Mouse (Mus musculus) embryonic facial prominence, embryonic 10.5 days (tissue): ENCODE measurements at regions not wholly inside any gene's neighbourhood (a gene's known extent, or its start where the extent isn't known, plus 50 kb on each side); places are given as distances from the start of the nearest gene placed in this dataset.

Experiments used
- DNase-seq: peaks from one replicate; pipeline ENCODE4 v3.0.0-alpha.2; 2017; ENCODE audit warnings: low spot score
- H3K27ac ChIP-seq: fragments of 300-500 bp; sonication (generic); replicated peaks from 2 replicates; pipeline ENCODE4 v1.5.1; 2016; ENCODE audit warnings: mild to moderate bottlenecking
- H3K27me3 ChIP-seq: fragments of 300-500 bp; sonication (generic); replicated peaks from 2 replicates; pipeline ENCODE4 v1.6.1; 2016; ENCODE audit warnings: low read depth, mild to moderate bottlenecking; ENCODE audit not compliant: poor library complexity, severe bottlenecking
- H3K36me3 ChIP-seq: fragments of 300-500 bp; sonication (generic); replicated peaks from 2 replicates; pipeline ENCODE4 v1.6.1; 2016; ENCODE audit warnings: mild to moderate bottlenecking, moderate library complexity
- H3K4me1 ChIP-seq: fragments of 300-500 bp; sonication (generic); 2 replicates; pipeline ENCODE4 v1.6.1; 2016
- H3K4me3 ChIP-seq: fragments of 300-500 bp; sonication (generic); 2 replicates; pipeline ENCODE4 v1.5.1; 2016; ENCODE audit warnings: mild to moderate bottlenecking, moderate library complexity
- H3K9me3 ChIP-seq: fragments of 300-500 bp; sonication (generic); 2 replicates; pipeline ENCODE4 v1.6.1; 2016; ENCODE audit warnings: mild to moderate bottlenecking
- WGBS: fragments of 180-500 bp; shearing (Covaris S2); methylation state at CpG from one replicate; pipeline ENCODE4 v1.1.7; 2016; 5-methylcytosine and 5-hydroxymethylcytosine counted together

DNA sequence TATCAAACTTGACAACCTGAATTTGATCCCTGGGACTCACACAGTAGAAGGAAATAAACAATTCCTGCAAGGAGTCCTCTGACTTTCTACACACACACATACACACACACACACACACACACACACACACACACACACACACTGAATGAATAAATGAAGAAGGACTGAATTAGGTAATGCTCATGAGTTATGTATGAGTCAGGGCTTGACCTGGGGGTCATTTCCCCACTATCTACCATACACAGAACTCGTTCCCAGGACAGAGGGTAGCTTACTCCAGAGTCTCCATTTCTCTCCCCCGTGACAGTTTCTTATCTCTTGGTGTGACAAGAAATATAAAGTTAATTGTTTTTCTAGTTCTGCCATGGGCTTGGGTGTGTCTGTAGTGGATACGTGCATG, 50.1 kb upstream of the Gadd45a start:
- H3K36me3 ChIP-seq, result no peaks in the 10 kb centered on the region
- WGBS, result 57% methylated on average over 3 of the region's 3 CpGs
- no peak for DNase-seq

More for the DNA sequence above, 50.1 kb upstream of the Gadd45a start:
- H3K27ac ChIP-seq, result no peak overlapping the region
- no peak overlapping the region for H3K4me3 ChIP-seq
- H3K9me3 ChIP-seq, result no peaks in the 10 kb centered on the region
- H3K27me3 ChIP-seq, result no peaks in the 10 kb centered on the region
- peaks cover 5% of the 10 kb centered on the region; the same call in 1 of the 2 replicates for H3K4me1 ChIP-seq
